Mouse (Mus musculus) heart, adult 2 months (tissue): ENCODE results near the gene Tmem106b.

ENCODE experiments used
- CTCF ChIP-seq: fragments of 200-600 bp; IDR thresholded peaks from 2 replicates; pipeline ENCODE4 v1.8.1; 2022; ENCODE audit warnings: antibody characterized with exemption, mild to moderate bottlenecking, moderate library complexity
- EP300 ChIP-seq: fragments of 200-500 bp; IDR thresholded peaks from 2 replicates; pipeline ENCODE4 v1.6.1; 2011; ENCODE audit warnings: low read depth, low read length, control low read depth; ENCODE audit not compliant: insufficient read depth

- TF ChIP-seq CTCF (no peak), EP300 (no peak)
These were observed 48.1 kb upstream of the Tmem106b start for GRCm38 (mm10) chr6:13021245-13022100.
